Mouse (Mus musculus): Measurements from ENCODE around the gene Crabp2.

DNA sequence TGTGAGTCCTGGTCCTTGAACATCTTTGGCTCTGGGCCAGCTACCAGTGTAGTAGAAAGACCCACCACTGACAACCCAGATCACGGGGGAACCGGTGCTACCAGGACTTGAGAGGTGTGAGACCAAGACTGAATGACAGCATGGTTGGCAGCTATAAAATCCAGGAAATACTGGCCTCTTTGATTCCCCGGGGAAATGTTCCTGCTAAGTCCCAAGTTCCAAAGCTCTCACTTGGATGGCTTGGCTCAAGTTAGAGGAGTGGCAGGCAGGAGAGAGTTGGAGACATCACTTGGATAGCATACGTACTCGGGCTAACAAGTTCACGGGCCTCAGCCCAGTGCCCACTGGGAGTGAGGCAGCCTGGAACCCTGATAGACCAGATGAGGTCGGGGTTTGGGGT is 4.9 kb upstream of the Crabp2 start:
- TF ChIP-seq CTCF (conservative IDR thresholded peaks at IDR 0.05; ENCODE audit: low read length) (no peak), POU5F1 (IDR thresholded peaks at IDR 0.05; ENCODE audit: borderline replicate concordance, low read length) (no peak)
